Mouse (Mus musculus) testis, adult 2 months (tissue): ENCODE results near the gene Opa3. TPM values are rescaled to one million over a fixed set of nuclear protein-coding genes. Genes with fewer than 3 reads are reported as not detected.

Source experiments
- H3K27ac ChIP-seq: fragments of 200-500 bp; 2 replicates; pipeline ENCODE4 v1.5.1; 2012; ENCODE audit warnings: low read depth, low read length; ENCODE audit not compliant: control insufficient read depth, insufficient read depth
- H3K27me3 ChIP-seq: fragments of 200-500 bp; 2 replicates; pipeline ENCODE4 v1.6.1; 2012; ENCODE audit warnings: mild to moderate bottlenecking, low read length, moderate library complexity; ENCODE audit not compliant: control insufficient read depth, insufficient read depth
- H3K36me3 ChIP-seq: fragments of 200-500 bp; 2 replicates; pipeline ENCODE4 v1.6.1; 2012; ENCODE audit warnings: mild to moderate bottlenecking, low read length; ENCODE audit not compliant: control insufficient read depth, insufficient read depth
- H3K4me1 ChIP-seq: fragments of 200-500 bp; 2 replicates; pipeline ENCODE4 v1.6.1; 2012; ENCODE audit warnings: low read length; ENCODE audit not compliant: control insufficient read depth, insufficient read depth
- H3K4me3 ChIP-seq: fragments of 200-500 bp; 2 replicates; pipeline ENCODE4 v1.5.1; 2012; ENCODE audit warnings: low read depth, mild to moderate bottlenecking, low read length, moderate library complexity, mixed read lengths; ENCODE audit not compliant: control insufficient read depth
- CTCF ChIP-seq: fragments of 200-500 bp; IDR thresholded peaks from 2 replicates; pipeline ENCODE4 v1.5.1; 2012; ENCODE audit warnings: low read depth, mild to moderate bottlenecking, inconsistent platforms, low read length, moderate library complexity; ENCODE audit not compliant: control insufficient read depth, insufficient read depth, insufficient replicate concordance
- POLR2A ChIP-seq: fragments of 200-500 bp; IDR thresholded peaks from 2 replicates; pipeline ENCODE4 v1.6.1; 2012; ENCODE audit warnings: low read depth, mild to moderate bottlenecking, inconsistent platforms, low read length, moderate library complexity; ENCODE audit not compliant: control insufficient read depth
- polyA plus RNA-seq: library from polyadenylated mRNA; depleted of rRNA; stranded (reverse); fragments of >200 nt; gene quantifications from 2 replicates; pipeline ENCODE4 v1.2.3, GENCODE M21; 2012

The Opa3 gene
- polyA plus RNA-seq, 1 experiment, result 13.6 TPM

- Histone ChIP-seq H3K36me3 (no peaks in the 10 kb centered on the region), H3K27ac (no peak overlapping the region), H3K4me3 (no peak overlapping the region), H3K4me1 (no peaks in the 10 kb centered on the region; the same call in 1 of the 2 replicates), H3K27me3 (no peaks in the 10 kb centered on the region)
- TF ChIP-seq POLR2A (no peak), CTCF (peak; percentile 73; the same call in 1 of the 2 replicates)
Measured at GRCm38 (mm10) chr7:19194676-19195075, 33.5 kb upstream of the Opa3 start.

GRCm38 (mm10) chr7:19196676-19197075, 31.5 kb upstream of the Opa3 start:
- Histone ChIP-seq H3K27ac (no peak overlapping the region), H3K27me3 (no peaks in the 10 kb centered on the region), H3K4me1 (peaks cover 5% of the 10 kb centered on the region), H3K4me3 (no peak overlapping the region), H3K36me3 (no peaks in the 10 kb centered on the region)
- TF ChIP-seq POLR2A (no peak), CTCF (peak; percentile 40; the same call in 1 of the 2 replicates)

GRCm38 (mm10) chr7:19197985-19198384, 30.1 kb upstream of the Opa3 start:
- no peaks in the 10 kb centered on the region for H3K27me3 ChIP-seq
- no peak for TF ChIP-seq POLR2A
- TF ChIP-seq CTCF, result peak; percentile 81
- H3K4me1 ChIP-seq, result peaks cover 12% of the 10 kb centered on the region
- no peak overlapping the region for H3K27ac ChIP-seq
- H3K4me3 ChIP-seq, result no peak overlapping the region
- no peaks in the 10 kb centered on the region for H3K36me3 ChIP-seq

- Histone ChIP-seq H3K36me3 (no peaks in the 10 kb centered on the region), H3K27me3 (no peaks in the 10 kb centered on the region), H3K4me3 (peak overlapping the region; percentile 71), H3K27ac (no peak overlapping the region), H3K4me1 (peaks cover 12% of the 10 kb centered on the region)
- TF ChIP-seq CTCF, result no peak
- TF ChIP-seq POLR2A, result no peak
Measured at GRCm38 (mm10) chr7:19201660-19202059, 26.5 kb upstream of the Opa3 start.

- H3K4me3 ChIP-seq, result peak overlapping the region; percentile 41
- 0 out of 2 replicates have a peak, but pooled peaks have one; percentile 14 for TF ChIP-seq POLR2A
- no peak for TF ChIP-seq CTCF
Measured at GRCm38 (mm10) chr7:19202065-19202850, 25.9 kb upstream of the Opa3 start.

GRCm38 (mm10) chr7:19208201-19208910, 19.8 kb upstream of the Opa3 start:
- peaks cover 5% of the 10 kb centered on the region for H3K4me1 ChIP-seq
- no peaks in the 10 kb centered on the region for H3K27me3 ChIP-seq
- H3K4me3 ChIP-seq, result no peak overlapping the region
- no peak for TF ChIP-seq POLR2A
- TF ChIP-seq CTCF, result 0 out of 2 replicates have a peak, but pooled peaks have one; percentile 10
- no peak overlapping the region for H3K27ac ChIP-seq
- H3K36me3 ChIP-seq, result no peaks in the 10 kb centered on the region

More at GRCm38 (mm10) chr7:19202065-19202850, 25.9 kb upstream of the Opa3 start:
- Histone ChIP-seq H3K27me3 (no peaks in the 10 kb centered on the region), H3K36me3 (no peaks in the 10 kb centered on the region), H3K4me1 (peaks cover 12% of the 10 kb centered on the region), H3K27ac (no peak overlapping the region)

- H3K4me1 ChIP-seq, result peaks cover 5% of the 10 kb centered on the region
- no peaks in the 10 kb centered on the region for H3K27me3 ChIP-seq
- no peaks in the 10 kb centered on the region for H3K36me3 ChIP-seq
- H3K4me3 ChIP-seq, result no peak overlapping the region
- TF ChIP-seq POLR2A, result no peak
- 0 out of 2 replicates have a peak, but pooled peaks have one; percentile 6 for TF ChIP-seq CTCF
- H3K27ac ChIP-seq, result no peak overlapping the region
Measured at GRCm38 (mm10) chr7:19208944-19209472, 19.1 kb upstream of the Opa3 start.

GRCm38 (mm10) chr7:19209494-19209893, 18.6 kb upstream of the Opa3 start:
- H3K4me3 ChIP-seq, result no peak overlapping the region
- H3K36me3 ChIP-seq, result no peaks in the 10 kb centered on the region
- peaks cover 5% of the 10 kb centered on the region for H3K4me1 ChIP-seq
- H3K27ac ChIP-seq, result no peak overlapping the region
- no peak for TF ChIP-seq POLR2A
- no peak for TF ChIP-seq CTCF
- H3K27me3 ChIP-seq, result no peaks in the 10 kb centered on the region
